Mouse (Mus musculus) small intestine, adult 2 months (tissue): ENCODE results near the gene Prss38.

Experiments used
- CTCF ChIP-seq: fragments of 200-500 bp; IDR thresholded peaks from 2 replicates; pipeline ENCODE4 v1.5.1; 2012; ENCODE audit warnings: low read depth, mild to moderate bottlenecking, control low read depth, inconsistent platforms, low read length, moderate library complexity, mixed read lengths; ENCODE audit not compliant: insufficient replicate concordance, insufficient read length; ENCODE audit errors: extremely low read depth
- POLR2A ChIP-seq: fragments of 200-500 bp; IDR thresholded peaks from 2 replicates; pipeline ENCODE4 v1.6.1; 2012; ENCODE audit warnings: low read depth, mild to moderate bottlenecking, control low read depth, inconsistent platforms, low read length, moderate library complexity

DNA sequence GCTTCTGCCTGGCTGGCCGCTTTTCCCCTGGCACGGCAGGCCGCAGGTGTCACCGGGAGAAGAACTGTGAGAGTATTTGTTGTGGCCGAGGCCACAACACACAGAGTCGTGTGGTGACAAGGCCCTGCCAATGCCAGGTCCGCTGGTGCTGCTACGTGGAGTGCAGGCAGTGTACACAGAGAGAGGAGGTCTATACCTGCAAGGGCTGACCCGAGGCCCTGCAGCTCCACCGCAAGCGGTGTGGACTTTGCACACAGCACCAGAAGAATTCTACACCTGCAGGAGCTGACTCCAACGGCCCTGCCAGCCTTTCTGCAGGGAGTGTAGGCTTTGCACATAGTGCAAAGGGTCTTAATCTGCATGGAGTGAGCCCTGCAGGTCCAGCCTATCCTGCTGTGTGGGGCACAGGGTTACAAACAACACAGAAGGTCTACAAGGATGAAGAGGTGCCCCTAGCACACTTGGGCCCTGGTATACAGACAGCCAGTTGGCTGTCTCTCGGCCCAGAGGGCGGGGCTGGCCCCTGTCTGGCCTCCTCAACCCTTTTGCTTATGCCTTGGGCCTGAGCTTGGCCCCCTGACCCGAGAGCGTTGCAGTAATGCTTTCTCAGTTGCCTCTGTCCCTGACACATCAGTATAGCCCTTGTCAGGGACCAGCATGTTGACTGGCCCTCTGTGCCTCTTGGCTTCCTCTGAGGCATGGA is 44.1 kb downstream of the Prss38 start:
- no peak for TF ChIP-seq POLR2A
- no peak for TF ChIP-seq CTCF
